Mouse (Mus musculus) frontal cortex, postnatal 25 days (tissue): ENCODE measurements around the gene Lrmda.

Source experiments
- DNase-seq, 2 experiments: peaks; one replicate each; pipeline ENCODE4 v3.0.0; 2022; ENCODE audit warnings: low spot score in 2 of 2

The Lrmda gene

GRCm38 (mm10) chr14:22649985-22650984, 630.8 kb downstream of the Lrmda start:
- DNase-seq = no peak

- no peak for DNase-seq
These were observed 631.8 kb downstream of the Lrmda start for GRCm38 (mm10) chr14:22651131-22651952.

GRCm38 (mm10) chr14:22662496-22662895, 643.0 kb downstream of the Lrmda start:
- DNase-seq = no peak

- no peak for DNase-seq
These were observed 646.9 kb downstream of the Lrmda start for GRCm38 (mm10) chr14:22666437-22666836.

- no peak for DNase-seq
These were observed 648.8 kb downstream of the Lrmda start for GRCm38 (mm10) chr14:22668302-22668701.

GRCm38 (mm10) chr14:22668711-22669110, 649.2 kb downstream of the Lrmda start:
- DNase-seq = no peak

GRCm38 (mm10) chr14:22673581-22673980, 654.1 kb downstream of the Lrmda start:
- DNase-seq = no peak

- no peak for DNase-seq
These were observed 659.6 kb downstream of the Lrmda start for GRCm38 (mm10) chr14:22679008-22679704.

- no peak for DNase-seq
These were observed 660.5 kb downstream of the Lrmda start for GRCm38 (mm10) chr14:22679705-22680643.

- DNase-seq = no peak
These were observed 667.4 kb downstream of the Lrmda start for GRCm38 (mm10) chr14:22686886-22687285.

GRCm38 (mm10) chr14:22688399-22688798, 668.9 kb downstream of the Lrmda start:
- DNase-seq = no peak

GRCm38 (mm10) chr14:22695448-22695847, 675.9 kb downstream of the Lrmda start:
- no peak for DNase-seq

- no peak for DNase-seq
These were observed 676.4 kb downstream of the Lrmda start for GRCm38 (mm10) chr14:22695931-22696365.

- DNase-seq = no peak
These were observed 680.7 kb downstream of the Lrmda start for GRCm38 (mm10) chr14:22700236-22700635.

- no peak for DNase-seq
These were observed 681.2 kb downstream of the Lrmda start for GRCm38 (mm10) chr14:22700690-22701089.

GRCm38 (mm10) chr14:22707958-22708701, 688.6 kb downstream of the Lrmda start:
- no peak for DNase-seq

GRCm38 (mm10) chr14:22710071-22710661, 690.7 kb downstream of the Lrmda start:
- no peak for DNase-seq

- no peak for DNase-seq
These were observed 692.9 kb downstream of the Lrmda start for GRCm38 (mm10) chr14:22712388-22712787.

- no peak for DNase-seq
These were observed 696.3 kb downstream of the Lrmda start for GRCm38 (mm10) chr14:22715581-22716378.
